Mouse (Mus musculus): ENCODE data around the gene Olfr44. TPM values are rescaled to one million over a fixed set of nuclear protein-coding genes. Genes with fewer than 3 reads are reported as not detected.

The Olfr44 gene
- polyA plus RNA-seq, 1 experiment from 2014 or later: not detected

Other genes with a start within 250 kb of the Olfr44 start
- gene Olfr1537, start 244.0 kb downstream of the Olfr44 start, polyA plus RNA-seq (2014; fragmentation: Nextera tagmentation; extraction: Ambion mirVana): not detected in 2 replicates
- gene Olfr945, start 217.2 kb downstream of the Olfr44 start, polyA plus RNA-seq (2014; fragmentation: Nextera tagmentation; extraction: Ambion mirVana): not detected in 2 replicates
- gene Olfr948, start 167.9 kb downstream of the Olfr44 start, polyA plus RNA-seq (2014; fragmentation: Nextera tagmentation; extraction: Ambion mirVana): not detected in 2 replicates
- not detected in 2 replicates for gene Olfr951, start 106.6 kb downstream of the Olfr44 start, polyA plus RNA-seq (2014; fragmentation: Nextera tagmentation; extraction: Ambion mirVana)
- not detected in 2 replicates for gene Olfr952, start 66.8 kb downstream of the Olfr44 start, polyA plus RNA-seq (2014; fragmentation: Nextera tagmentation; extraction: Ambion mirVana)
- gene Olfr954, start 37.3 kb downstream of the Olfr44 start, polyA plus RNA-seq (2014; fragmentation: Nextera tagmentation; extraction: Ambion mirVana): not detected in 2 replicates
- not detected in 2 replicates for gene Olfr955, start 22.1 kb downstream of the Olfr44 start, polyA plus RNA-seq (2014; fragmentation: Nextera tagmentation; extraction: Ambion mirVana)
- not detected in 2 replicates for gene Olfr957, start 21.8 kb upstream of the Olfr44 start, polyA plus RNA-seq (2014; fragmentation: Nextera tagmentation; extraction: Ambion mirVana)
- gene Olfr958, start 60.1 kb upstream of the Olfr44 start, polyA plus RNA-seq (2014; fragmentation: Nextera tagmentation; extraction: Ambion mirVana): not detected in 2 replicates
- gene Olfr959, start 81.6 kb upstream of the Olfr44 start, polyA plus RNA-seq (2014; fragmentation: Nextera tagmentation; extraction: Ambion mirVana): not detected in 2 replicates
- gene AW551984, start 110.4 kb upstream of the Olfr44 start, polyA plus RNA-seq (2014; fragmentation: Nextera tagmentation; extraction: Ambion mirVana): 12.2 and 17.0 TPM in 2 replicates
- gene Olfr148, start 116.7 kb upstream of the Olfr44 start, polyA plus RNA-seq (2014; fragmentation: Nextera tagmentation; extraction: Ambion mirVana): not detected in 2 replicates
- not detected in 2 replicates for gene Olfr960, start 127.4 kb upstream of the Olfr44 start, polyA plus RNA-seq (2014; fragmentation: Nextera tagmentation; extraction: Ambion mirVana)
- gene Olfr961, start 151.1 kb upstream of the Olfr44 start, polyA plus RNA-seq (2014; fragmentation: Nextera tagmentation; extraction: Ambion mirVana): not detected in 2 replicates
- not detected in 2 replicates for gene Olfr963, start 173.2 kb upstream of the Olfr44 start, polyA plus RNA-seq (2014; fragmentation: Nextera tagmentation; extraction: Ambion mirVana)
- 0.07 TPM in 1 of 2 replicates, not detected in the other for gene Olfr149, start 213.1 kb upstream of the Olfr44 start, polyA plus RNA-seq (2014; fragmentation: Nextera tagmentation; extraction: Ambion mirVana)
- not detected in 2 replicates for gene Olfr965, start 217.4 kb upstream of the Olfr44 start, polyA plus RNA-seq (2014; fragmentation: Nextera tagmentation; extraction: Ambion mirVana)
- not detected in 2 replicates for gene Olfr150, start 237.0 kb upstream of the Olfr44 start, polyA plus RNA-seq (2014; fragmentation: Nextera tagmentation; extraction: Ambion mirVana)

Measured in midbrain, embryonic 11.5 days (tissue).